Mouse (Mus musculus) gastrocnemius, postnatal 14 days (tissue): ENCODE results near the gene Tanc2. TPM values are rescaled to one million over a fixed set of nuclear protein-coding genes. Genes with fewer than 3 reads are reported as not detected.

ENCODE experiments used
- DNase-seq: peaks from one replicate; pipeline ENCODE4 v3.0.0; 2021; ENCODE audit warnings: mixed read lengths
- intact Hi-C: fragments of 180-260 bp; cut with DNase I; formaldehyde crosslinking; loops from one replicate; pipeline ENCODE4 v1.15.1; 2025; ENCODE audit warnings: low total_unique reads
- total RNA-seq, 2 experiments: library from RNA; stranded (reverse); gene quantifications; 2 replicates each; pipeline ENCODE4 v1.2.3; 2021

Gene Tanc2
- total RNA-seq, 2 experiments from 2014 or later, result 14.6 to 17.7 TPM

GRCm38 (mm10) chr11:105944126-105944621 lies 354.4 kb downstream of the Tanc2 start:
- intact Hi-C loops, result no loop called here
- peak; percentile 56 for DNase-seq

- intact Hi-C loops, result no loop called here
- no peak for DNase-seq
Observed at GRCm38 (mm10) chr11:105944770-105945672, 355.2 kb downstream of the Tanc2 start.

GRCm38 (mm10) chr11:105946694-105947154 lies 356.9 kb downstream of the Tanc2 start:
- intact Hi-C loops, result no loop called here
- no peak for DNase-seq

GRCm38 (mm10) chr11:105948255-105948654 lies 358.5 kb downstream of the Tanc2 start:
- intact Hi-C loops, result no loop called here
- DNase-seq, result no peak

GRCm38 (mm10) chr11:105950519-105950918 lies 360.7 kb downstream of the Tanc2 start:
- intact Hi-C loops, result no loop called here
- DNase-seq, result no peak

- DNase-seq, result no peak
- intact Hi-C loops, result no loop called here
Observed at GRCm38 (mm10) chr11:105951601-105952044, 361.8 kb downstream of the Tanc2 start.

GRCm38 (mm10) chr11:105952111-105952510 lies 362.3 kb downstream of the Tanc2 start:
- no peak for DNase-seq

GRCm38 (mm10) chr11:105952911-105953386 lies 363.2 kb downstream of the Tanc2 start, which contains the start of gene Cyb561:
Gene Cyb561, minus strand, starts transcription at chr11:105953336.
- intact Hi-C loops, result no loop called here
- no peak for DNase-seq

More at GRCm38 (mm10) chr11:105952111-105952510, 362.3 kb downstream of the Tanc2 start:
- intact Hi-C loops, result no loop called here

- intact Hi-C loops, result no loop called here
- DNase-seq, result peak; percentile 58
Observed at GRCm38 (mm10) chr11:105953402-105953801, 363.6 kb downstream of the Tanc2 start.

- DNase-seq, result no peak
- intact Hi-C loops, result no loop called here
Observed at GRCm38 (mm10) chr11:105955815-105956430, 366.1 kb downstream of the Tanc2 start.

GRCm38 (mm10) chr11:105957501-105957900 lies 367.7 kb downstream of the Tanc2 start:
- intact Hi-C loops, result no loop called here
- no peak for DNase-seq

GRCm38 (mm10) chr11:105958566-105958965 lies 368.8 kb downstream of the Tanc2 start:
- intact Hi-C loops, result no loop called here

GRCm38 (mm10) chr11:105959355-105959754 lies 369.6 kb downstream of the Tanc2 start:
- DNase-seq, result no peak

More at GRCm38 (mm10) chr11:105958566-105958965, 368.8 kb downstream of the Tanc2 start:
- DNase-seq, result no peak

GRCm38 (mm10) chr11:105964691-105965090 lies 374.9 kb downstream of the Tanc2 start:
- intact Hi-C loops, result no loop called here
- no peak for DNase-seq

More at GRCm38 (mm10) chr11:105959355-105959754, 369.6 kb downstream of the Tanc2 start:
- intact Hi-C loops, result no loop called here

GRCm38 (mm10) chr11:105966288-105966687 lies 376.5 kb downstream of the Tanc2 start:
- intact Hi-C loops, result no loop called here
- no peak for DNase-seq

GRCm38 (mm10) chr11:105967741-105968574 lies 378.2 kb downstream of the Tanc2 start, which contains the start of gene Ace:
Gene Ace, plus strand, starts transcription at chr11:105967945.
- intact Hi-C loops, result no loop called here
- peak; percentile 60 for DNase-seq

GRCm38 (mm10) chr11:105968948-105969347 lies 379.2 kb downstream of the Tanc2 start:
- DNase-seq, result no peak
- intact Hi-C loops, result no loop called here

GRCm38 (mm10) chr11:105969516-105969915 lies 379.7 kb downstream of the Tanc2 start:
- intact Hi-C loops, result no loop called here
- peak; percentile 70 for DNase-seq

GRCm38 (mm10) chr11:105974593-105974992 lies 384.8 kb downstream of the Tanc2 start:
- peak; percentile 70 for DNase-seq
- intact Hi-C loops, result no loop called here
